Mouse (Mus musculus) CH12.LX (cell line): ENCODE data around the gene Ap2b1. TPM values are rescaled to one million over a fixed set of nuclear protein-coding genes. Genes with fewer than 3 reads are reported as not detected.

Experiments
- DNase-seq: peaks from one replicate; pipeline ENCODE4 v3.0.0-alpha.2; 2013; ENCODE audit errors: extremely low read depth
- H3K27ac ChIP-seq: 2 replicates; pipeline ENCODE4 v1.5.1; 2012; ENCODE audit warnings: low read depth, mild to moderate bottlenecking, control low read depth, moderate library complexity; ENCODE audit not compliant: insufficient read depth
- H3K27me3 ChIP-seq: replicated peaks from 2 replicates; pipeline ENCODE3; 2012; ENCODE audit warnings: inconsistent platforms
- H3K36me3 ChIP-seq, 2 experiments: replicated peaks in 1 of 2; 2 replicates each; pipeline versions ENCODE3 to v1.6.1; 2012; ENCODE audit warnings: inconsistent platforms in 1 of 2, low read length in 1 of 2, mild to moderate bottlenecking in 1 of 2, mixed read lengths in 1 of 2, moderate library complexity in 1 of 2; ENCODE audit not compliant: control insufficient read depth in 1 of 2, insufficient read depth in 1 of 2
- H3K4me1 ChIP-seq, 2 experiments: 2 replicates each; pipeline ENCODE4 v1.6.1; 2012; ENCODE audit warnings: inconsistent platforms in 1 of 2, moderate library complexity in 1 of 2; ENCODE audit not compliant: insufficient read depth in 2 of 2, control insufficient read depth in 1 of 2
- H3K4me2 ChIP-seq: 2 replicates; pipeline ENCODE4 v1.6.1; 2012; ENCODE audit warnings: low read depth, mild to moderate bottlenecking, control low read depth; ENCODE audit not compliant: poor library complexity, insufficient read depth, severe bottlenecking
- H3K4me3 ChIP-seq, 3 experiments: fragments of 150-350 bp in 1 of 3; sonication (generic) in 1 of 3; replicated peaks in 1 of 3; 2 replicates each; pipeline versions ENCODE3 to v1.5.1; 2011 to 2012; ENCODE audit warnings: low read depth in 2 of 3, low read length in 2 of 3, mild to moderate bottlenecking in 2 of 3, moderate library complexity in 2 of 3, control low read depth in 1 of 3, improper control_type of control experiment in 1 of 3, inconsistent platforms in 1 of 3, mixed read lengths in 1 of 3; ENCODE audit not compliant: poor library complexity in 1 of 3
- H3K79me2 ChIP-seq: replicated peaks from 2 replicates; pipeline ENCODE4 v1.6.1; 2012; ENCODE audit warnings: mild to moderate bottlenecking, moderate library complexity; ENCODE audit not compliant: control insufficient read depth, poor library complexity, insufficient read depth, severe bottlenecking; ENCODE audit errors: extremely low read depth
- H3K9ac ChIP-seq: 2 replicates; pipeline ENCODE4 v1.6.1; 2012; ENCODE audit warnings: low read depth, mild to moderate bottlenecking, control low read depth, moderate library complexity; ENCODE audit not compliant: insufficient read depth
- H3K9me3 ChIP-seq: replicated peaks from 2 replicates; pipeline ENCODE3; 2012; ENCODE audit warnings: low read length, inconsistent platforms, mixed read lengths
- BHLHE40 ChIP-seq: IDR thresholded peaks from 2 replicates; pipeline ENCODE4 v1.6.1; 2011; ENCODE audit warnings: mild to moderate bottlenecking, low read depth, low read length, improper control_type of control experiment
- CHD1 ChIP-seq: IDR thresholded peaks from 2 replicates; pipeline ENCODE4 v1.6.1; 2012; ENCODE audit warnings: low read depth, low read length, improper control_type of control experiment, inconsistent platforms
- CHD2 ChIP-seq: IDR thresholded peaks from 2 replicates; pipeline ENCODE4 v1.6.1; 2011; ENCODE audit warnings: low read length, improper control_type of control experiment
- E2F4 ChIP-seq: IDR thresholded peaks from 2 replicates; pipeline ENCODE4 v1.6.1; 2011; ENCODE audit warnings: low read depth, low read length, improper control_type of control experiment; ENCODE audit not compliant: insufficient replicate concordance
- ELF1 ChIP-seq: IDR thresholded peaks from 2 replicates; pipeline ENCODE4 v1.6.1; 2014; ENCODE audit warnings: low read depth, mild to moderate bottlenecking, inconsistent platforms, low read length, improper control_type of control experiment
- ETS1 ChIP-seq: conservative IDR thresholded peaks from 2 replicates; pipeline ENCODE4 v1.6.1; 2012; ENCODE audit warnings: low read depth, mild to moderate bottlenecking, inconsistent platforms, low read length, improper control_type of control experiment, moderate library complexity
- HCFC1 ChIP-seq: IDR thresholded peaks from 2 replicates; pipeline ENCODE4 v1.6.1; 2012; ENCODE audit warnings: low read depth, mild to moderate bottlenecking, inconsistent platforms, low read length, improper control_type of control experiment
- IRF4 ChIP-seq: IDR thresholded peaks from 2 replicates; pipeline ENCODE4 v1.6.1; 2014; ENCODE audit warnings: low read depth, mild to moderate bottlenecking, inconsistent platforms, low read length, improper control_type of control experiment
- JUN ChIP-seq: IDR thresholded peaks from 2 replicates; pipeline ENCODE4 v1.6.1; 2011; ENCODE audit warnings: low read depth, mild to moderate bottlenecking, low read length, improper control_type of control experiment, moderate library complexity; ENCODE audit not compliant: insufficient read depth
- JUND ChIP-seq: conservative IDR thresholded peaks from 2 replicates; pipeline ENCODE4 v1.6.1; 2011; ENCODE audit warnings: low read depth, low read length, improper control_type of control experiment
- KAT2A ChIP-seq: IDR thresholded peaks from 2 replicates; pipeline ENCODE4 v1.6.1; 2012; ENCODE audit warnings: low read length, improper control_type of control experiment, inconsistent platforms; ENCODE audit not compliant: insufficient replicate concordance
- MAFK ChIP-seq: IDR thresholded peaks from 2 replicates; pipeline ENCODE4 v1.6.1; 2011; ENCODE audit warnings: low read length, improper control_type of control experiment; ENCODE audit not compliant: insufficient replicate concordance
- MAX ChIP-seq: IDR thresholded peaks from 2 replicates; pipeline ENCODE4 v1.6.1; 2011; ENCODE audit warnings: low read length, improper control_type of control experiment
- MAZ ChIP-seq: IDR thresholded peaks from 2 replicates; pipeline ENCODE4 v1.6.1; 2012; ENCODE audit warnings: low read depth, mild to moderate bottlenecking, inconsistent platforms, low read length, improper control_type of control experiment, moderate library complexity
- MEF2A ChIP-seq: IDR thresholded peaks from 2 replicates; pipeline ENCODE4 v1.6.1; 2014; ENCODE audit warnings: low read depth, mild to moderate bottlenecking, inconsistent platforms, low read length, improper control_type of control experiment, borderline replicate concordance
- MXI1 ChIP-seq: IDR thresholded peaks from 2 replicates; pipeline ENCODE4 v1.6.1; 2011; ENCODE audit warnings: mild to moderate bottlenecking, low read depth, low read length, improper control_type of control experiment
- MYC ChIP-seq: IDR thresholded peaks from 2 replicates; pipeline ENCODE4 v1.6.1; 2011; ENCODE audit warnings: low read depth, mild to moderate bottlenecking, improper control_type of control experiment, low read length
- NELFE ChIP-seq: IDR thresholded peaks from 2 replicates; pipeline ENCODE4 v1.6.1; 2011; ENCODE audit warnings: low read depth, low read length, improper control_type of control experiment
- PAX5 ChIP-seq: IDR thresholded peaks from 2 replicates; pipeline ENCODE4 v1.6.1; 2012; ENCODE audit warnings: low read length, inconsistent platforms, mixed read lengths
- POLR2A ChIP-seq: IDR thresholded peaks from 2 replicates; pipeline ENCODE4 v1.6.1; 2011; ENCODE audit warnings: low read depth, mild to moderate bottlenecking, improper control_type of control experiment, low read length
- POLR2AphosphoS2 ChIP-seq: IDR thresholded peaks from 2 replicates; pipeline ENCODE4 v1.6.1; 2011; ENCODE audit warnings: low read depth, low read length, improper control_type of control experiment
- RAD21 ChIP-seq: IDR thresholded peaks from 2 replicates; pipeline ENCODE4 v1.6.1; 2011; ENCODE audit warnings: low read depth, mild to moderate bottlenecking, low read length, improper control_type of control experiment, moderate library complexity
- RCOR1 ChIP-seq: conservative IDR thresholded peaks from 2 replicates; pipeline ENCODE4 v1.6.1; 2012; ENCODE audit warnings: low read depth, mild to moderate bottlenecking, inconsistent platforms, low read length, improper control_type of control experiment
- SIN3A ChIP-seq: IDR thresholded peaks from 2 replicates; pipeline ENCODE4 v1.6.1; 2012; ENCODE audit warnings: low read length, improper control_type of control experiment, inconsistent platforms
- SMC3 ChIP-seq: IDR thresholded peaks from 2 replicates; pipeline ENCODE4 v1.6.1; 2011; ENCODE audit warnings: low read depth, low read length, improper control_type of control experiment
- TBP ChIP-seq: conservative IDR thresholded peaks from 2 replicates; pipeline ENCODE4 v1.6.1; 2011; ENCODE audit warnings: low read depth, low read length, improper control_type of control experiment
- TCF12 ChIP-seq: IDR thresholded peaks from 2 replicates; pipeline ENCODE4 v1.6.1; 2014; ENCODE audit warnings: low read depth, mild to moderate bottlenecking, inconsistent platforms, low read length, improper control_type of control experiment
- UBTF ChIP-seq: IDR thresholded peaks from 2 replicates; pipeline ENCODE4 v1.6.1; 2012; ENCODE audit warnings: low read depth, mild to moderate bottlenecking, inconsistent platforms, low read length, improper control_type of control experiment, moderate library complexity
- USF1 ChIP-seq: IDR thresholded peaks from 2 replicates; pipeline ENCODE4 v1.6.1; 2014; ENCODE audit warnings: low read depth, mild to moderate bottlenecking, inconsistent platforms, low read length, improper control_type of control experiment
- USF2 ChIP-seq: conservative IDR thresholded peaks from 2 replicates; pipeline ENCODE4 v1.6.1; 2011; ENCODE audit warnings: low read depth, low read length, improper control_type of control experiment
- ZC3H11A ChIP-seq: IDR thresholded peaks from 2 replicates; pipeline ENCODE4 v1.6.1; 2012; ENCODE audit warnings: low read depth, mild to moderate bottlenecking, inconsistent platforms, low read length, improper control_type of control experiment
- ZKSCAN1 ChIP-seq: IDR thresholded peaks from 2 replicates; pipeline ENCODE4 v1.6.1; 2012; ENCODE audit warnings: low read depth, inconsistent platforms, low read length, improper control_type of control experiment, borderline replicate concordance
- ZNF384 ChIP-seq: IDR thresholded peaks from 2 replicates; pipeline ENCODE4 v1.6.1; 2012; ENCODE audit warnings: low read depth, low read length, improper control_type of control experiment, inconsistent platforms
- dilution Hi-C: fragments of 300-500 bp; cut with MboI; formaldehyde crosslinking; loops from 2 replicates; pipeline ENCODE4 v1.14.3; 2020; ENCODE audit warnings: low sequenced_read_pairs; ENCODE audit not compliant: extremely low pct_unique_long_range_greater_than_20kb, extremely low pct_ligation_motif_present
- in situ Hi-C: fragments of 300-500 bp; cut with MboI; formaldehyde crosslinking; loops from 3 replicates; pipeline ENCODE4 v1.14.3; 2019; ENCODE audit warnings: low sequenced_read_pairs, low pct_ligation_motif_present, low pct_unique_long_range_greater_than_20kb, mixed read lengths
- polyA plus RNA-seq: library from polyadenylated mRNA; unstranded; fragments of >175 nt; gene quantifications from 2 replicates; pipeline ENCODE4 v1.2.1, GENCODE M21; 2012; ENCODE audit warnings: low read depth; ENCODE audit not compliant: insufficient read length
- total RNA-seq, 2 experiments: library from RNA; depleted of rRNA; stranded (reverse); fragments of 300-350 nt in 1 of 2; fragments of >200 nt in 1 of 2; gene quantifications; 2 replicates each; pipeline ENCODE4 v1.2.3; 2012 to 2014

Ap2b1 gene
- total and polyA plus RNA-seq, 3 experiments = 58.3 to 78.8 (median 59.1) TPM

- TF ChIP-seq ETS1 = no peak
- 0 out of 2 replicates have a peak, but pooled peaks have one; percentile 36 for TF ChIP-seq MAFK
- TF ChIP-seq TBP = no peak
- no peak for TF ChIP-seq RAD21
- no peak for TF ChIP-seq SMC3
- TF ChIP-seq ZNF384 = no peak
- no peak for TF ChIP-seq IRF4
- TF ChIP-seq JUND = peak; percentile 59; the same call in 1 of the 2 replicates
- TF ChIP-seq MXI1 = no peak
- TF ChIP-seq NELFE = no peak
Measured at GRCm38 (mm10) chr11:83302124-83302523, 3.3 kb downstream of the Ap2b1 start (continued).

DNA sequence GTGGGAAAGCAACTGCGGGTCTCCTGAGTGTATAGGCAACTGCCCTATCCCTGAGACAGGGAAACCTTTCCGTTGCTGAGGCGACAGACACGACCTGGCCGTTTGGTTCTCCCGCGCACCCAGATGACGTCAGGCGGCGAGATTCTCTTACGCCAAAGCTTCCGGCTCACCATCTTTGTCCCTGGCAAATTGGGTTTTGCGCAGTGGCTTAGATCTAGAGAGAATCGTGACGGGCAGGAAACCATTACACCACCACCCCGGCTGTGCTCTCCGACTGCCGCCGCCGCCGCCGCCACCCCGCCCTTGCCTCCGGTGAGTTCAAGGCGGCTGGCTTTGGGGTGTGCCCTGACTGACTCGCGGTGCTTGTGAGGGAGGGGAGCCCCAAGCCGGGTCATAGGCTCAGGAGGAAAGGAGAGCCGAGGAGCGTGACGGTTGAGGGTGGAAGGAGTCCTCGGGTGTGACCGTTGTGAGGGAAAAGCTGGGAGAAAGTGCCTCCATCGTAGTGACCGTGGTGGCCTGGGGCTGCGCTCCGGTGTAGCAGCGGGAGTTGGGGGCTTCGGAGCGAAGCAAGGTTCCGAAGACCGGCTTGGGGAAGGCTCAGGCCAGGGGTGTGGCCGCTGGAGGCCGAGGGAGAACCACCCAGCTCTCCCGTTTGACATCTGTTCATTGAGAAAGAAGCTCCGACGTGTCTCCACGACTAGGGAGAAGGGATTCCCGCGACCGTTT is 3.9 kb downstream of the Ap2b1 start, which contains the start of gene Pex12:
TSS of gene Pex12 (minus strand) at position 61 of the 726 bp plus-strand sequence.
- Histone ChIP-seq H3K9ac (peak within 1 kb of the TSS; percentile 79), H3K36me3 (peaks cover 0 to 12% of the 10 kb centered on the region in 2 experiments), H3K4me3 (peak within 1 kb of the TSS; percentile 84 to 97 (median 90)), H3K4me1 (peaks cover 7 to 60% of the 10 kb centered on the region in 2 experiments), H3K27ac (peak within 1 kb of the TSS; percentile 79), H3K79me2 (peaks cover 35% of the 10 kb centered on the region), H3K27me3 (no peaks in the 10 kb centered on the region), H3K4me2 (peak within 1 kb of the TSS; percentile 87), H3K9me3 (no peaks in the 10 kb centered on the region)
- dilution Hi-C loops (no loop called here), in situ Hi-C loops (no loop called here)
- DNase-seq = peak; percentile 99
- TF ChIP-seq POLR2A (peak; percentile 86), SMC3 (no peak), ZKSCAN1 (no peak; the same call in 1 of the 2 replicates), TCF12 (peak; percentile 84), JUN (peak; percentile 49), CHD1 (peak; percentile 11; the same call in 1 of the 2 replicates), POLR2AphosphoS2 (0 out of 2 replicates have a peak, but pooled peaks have one; percentile 64), MAZ (peak; percentile 26; the same call in 1 of the 2 replicates), KAT2A (peak; percentile 96), MYC (peak; percentile 72; the same call in 1 of the 2 replicates), RAD21 (no peak), ETS1 (peak; percentile 83), CHD2 (peak; percentile 94), E2F4 (peak; percentile 77; the same call in 1 of the 2 replicates), UBTF (peak; percentile 73; the same call in 1 of the 2 replicates), TBP (peak; percentile 83; the same call in 1 of the 2 replicates), BHLHE40 (peak; percentile 70), MAX (peak; percentile 80), MXI1 (peak; percentile 91), PAX5 (no peak), ELF1 (peak; percentile 95), NELFE (peak; percentile 96), USF2 (no peak), RCOR1 (peak; percentile 77; the same call in 1 of the 2 replicates), IRF4 (peak; percentile 79), SIN3A (peak; percentile 99), ZC3H11A (no peak), USF1 (no peak; the same call in 1 of the 2 replicates), HCFC1 (peak; percentile 95), JUND (no peak; the same call in 1 of the 2 replicates), ZNF384 (no peak), MEF2A (peak; percentile 85), MAFK (no peak; the same call in 1 of the 2 replicates)
